Mouse (Mus musculus): Measurements from ENCODE around the gene Thrsp.
A peak's percentile ranks its signal among the peaks of the same experiment; 100 is the strongest.
"Not testable (repeated sequence)": the region's sequence is repeated elsewhere in the genome, so short reads cannot be mapped to it uniquely, and the experiment has no call there.

Gene Thrsp

GRCm38 (mm10) chr7:97416906-97417777 lies at the start of gene Thrsp:
Gene Thrsp, minus strand, starts transcription at chr7:97417730.
- peak; percentile 73 for DNase-seq (ENCODE audit: low spot score)

GRCm38 (mm10) chr7:97455577-97455976 lies 38.0 kb upstream of the Thrsp start:
- no peak for DNase-seq (ENCODE audit: low spot score)

GRCm38 (mm10) chr7:97454795-97455194 lies 37.3 kb upstream of the Thrsp start:
- no peak for DNase-seq (ENCODE audit: low spot score)

GRCm38 (mm10) chr7:97453141-97453921 lies 35.8 kb upstream of the Thrsp start:
- DNase-seq (ENCODE audit: low spot score), result no peak

- DNase-seq (ENCODE audit: low spot score), result no peak
These were observed 34.7 kb upstream of the Thrsp start for GRCm38 (mm10) chr7:97452196-97452595.

GRCm38 (mm10) chr7:97451023-97451422 lies 33.5 kb upstream of the Thrsp start, which contains the start of gene Kctd14:
Gene Kctd14, plus strand, starts transcription at chr7:97451323.
- not testable (repeated sequence) for DNase-seq (ENCODE audit: low spot score)

GRCm38 (mm10) chr7:97447050-97447531 lies 29.6 kb upstream of the Thrsp start:
- DNase-seq (ENCODE audit: low spot score), result peak; percentile 30

- DNase-seq (ENCODE audit: low spot score), result peak; percentile 92
These were observed 28.8 kb upstream of the Thrsp start for GRCm38 (mm10) chr7:97446171-97446925.

- DNase-seq (ENCODE audit: low spot score), result no peak
These were observed 21.5 kb upstream of the Thrsp start for GRCm38 (mm10) chr7:97438986-97439385.

- DNase-seq (ENCODE audit: low spot score), result no peak
These were observed 17.0 kb upstream of the Thrsp start for GRCm38 (mm10) chr7:97434517-97434916.

GRCm38 (mm10) chr7:97433517-97433916 lies 16.0 kb upstream of the Thrsp start:
- DNase-seq (ENCODE audit: low spot score), result not testable (repeated sequence)

- peak; percentile 73 for DNase-seq (ENCODE audit: low spot score)
These were observed 12.2 kb upstream of the Thrsp start for GRCm38 (mm10) chr7:97429705-97430104.

- DNase-seq (ENCODE audit: low spot score), result no peak
These were observed 10.4 kb upstream of the Thrsp start for GRCm38 (mm10) chr7:97427778-97428420.

- no peak for DNase-seq (ENCODE audit: low spot score)
These were observed 9.8 kb upstream of the Thrsp start for GRCm38 (mm10) chr7:97427296-97427695.

GRCm38 (mm10) chr7:97426566-97426965 lies 9.0 kb upstream of the Thrsp start:
- DNase-seq (ENCODE audit: low spot score), result peak; percentile 50

- peak; percentile 87 for DNase-seq (ENCODE audit: low spot score)
These were observed 7.2 kb upstream of the Thrsp start for GRCm38 (mm10) chr7:97424621-97425245.

GRCm38 (mm10) chr7:97423754-97424153 lies 6.2 kb upstream of the Thrsp start:
- no peak for DNase-seq (ENCODE audit: low spot score)

- no peak for DNase-seq (ENCODE audit: low spot score)
These were observed 3.6 kb upstream of the Thrsp start for GRCm38 (mm10) chr7:97420958-97421651.

- DNase-seq (ENCODE audit: low spot score), result no peak
These were observed 2.9 kb upstream of the Thrsp start for GRCm38 (mm10) chr7:97420406-97420805.

- DNase-seq (ENCODE audit: low spot score), result no peak
These were observed 1.6 kb upstream of the Thrsp start for GRCm38 (mm10) chr7:97419163-97419562.
